Mouse (Mus musculus) thymus, adult 2 months (tissue): Measurements from ENCODE around the gene Synj2.

Source experiments
- CTCF ChIP-seq: fragments of 200-500 bp; IDR thresholded peaks from 2 replicates; pipeline ENCODE4 v1.5.1; 2012; ENCODE audit warnings: mild to moderate bottlenecking, control low read depth, low read length, moderate library complexity, borderline replicate concordance; ENCODE audit not compliant: control insufficient read depth, poor library complexity, insufficient read depth; ENCODE audit errors: extremely low read depth
- POLR2A ChIP-seq: fragments of 200-500 bp; IDR thresholded peaks from 2 replicates; pipeline ENCODE4 v1.6.1; 2012; ENCODE audit warnings: mild to moderate bottlenecking, low read length, control low read depth, moderate library complexity; ENCODE audit not compliant: control insufficient read depth, poor library complexity, insufficient read depth; ENCODE audit errors: extremely low read depth

DNA sequence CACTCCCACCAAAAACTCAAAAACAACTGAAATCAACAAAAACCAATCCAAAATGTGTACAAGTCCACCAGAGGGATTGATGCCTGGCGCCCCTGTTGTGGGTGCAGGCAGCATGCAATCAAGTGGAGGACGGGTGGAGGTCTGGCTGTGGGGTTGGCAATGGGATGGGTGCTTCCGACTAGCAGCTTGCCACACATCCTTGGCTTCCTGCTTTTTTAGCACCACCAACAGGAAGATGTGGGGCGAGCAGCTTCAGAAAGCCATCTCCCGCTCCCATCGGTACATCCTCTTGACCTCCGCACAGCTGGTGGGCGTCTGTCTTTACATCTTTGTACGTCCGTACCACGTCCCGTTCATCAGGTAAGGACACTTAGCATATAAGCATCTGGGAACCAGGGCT, 76.2 kb downstream of the Synj2 start:
- TF ChIP-seq CTCF: no peak
- no peak for TF ChIP-seq POLR2A
